Mouse (Mus musculus) midbrain, postnatal 0 days (tissue): ENCODE data around the gene Gpatch3. TPM values are rescaled to one million over a fixed set of nuclear protein-coding genes. Genes with fewer than 3 reads are reported as not detected.

ENCODE experiments used
- ATAC-seq: fragments of 200-750 bp; cut with Nextera tagmentation; 2 replicates; pipeline ENCODE4 v1.8.0; 2017; ENCODE audit warnings: moderate number of reproducible peaks, mild to moderate bottlenecking, moderate TSS enrichment, moderate library complexity; ENCODE audit not compliant: low FRiP score
- DNase-seq: peaks from one replicate; pipeline ENCODE4 v3.0.0-alpha.2; 2015; ENCODE audit warnings: low spot score
- H3K27ac ChIP-seq: fragments of 300-500 bp; sonication (generic); 2 replicates; pipeline ENCODE4 v1.5.1; 2014; ENCODE audit warnings: low read depth, mild to moderate bottlenecking, low read length, mixed read lengths
- H3K27me3 ChIP-seq: fragments of 300-500 bp; sonication (generic); 2 replicates; pipeline ENCODE4 v1.6.1; 2014; ENCODE audit warnings: low read length, control low read depth, mixed read lengths; ENCODE audit not compliant: insufficient read depth
- H3K36me3 ChIP-seq: fragments of 300-500 bp; sonication (generic); 2 replicates; pipeline ENCODE4 v1.6.1; 2014; ENCODE audit warnings: low read length, control low read depth, mixed read lengths; ENCODE audit not compliant: insufficient read depth
- H3K4me1 ChIP-seq: fragments of 300-500 bp; sonication (generic); 2 replicates; pipeline ENCODE4 v1.6.1; 2014; ENCODE audit warnings: mild to moderate bottlenecking, control low read depth, antibody characterized with exemption, low read length, mixed read lengths; ENCODE audit not compliant: insufficient read depth
- H3K4me2 ChIP-seq: fragments of 300-500 bp; sonication (generic); 2 replicates; pipeline ENCODE4 v1.6.1; 2014; ENCODE audit warnings: low read depth, mild to moderate bottlenecking, low read length, mixed read lengths; ENCODE audit not compliant: poor library complexity, severe bottlenecking
- H3K4me3 ChIP-seq: fragments of 300-500 bp; sonication (generic); 2 replicates; pipeline ENCODE4 v1.5.1; 2014; ENCODE audit warnings: low read depth, mild to moderate bottlenecking, low read length, moderate library complexity
- H3K9ac ChIP-seq: fragments of 300-500 bp; sonication (generic); replicated peaks from 2 replicates; pipeline ENCODE4 v1.6.1; 2014; ENCODE audit warnings: mild to moderate bottlenecking, low read length, moderate library complexity, mixed read lengths; ENCODE audit not compliant: poor library complexity, severe bottlenecking
- H3K9me3 ChIP-seq: fragments of 300-500 bp; sonication (generic); 2 replicates; pipeline ENCODE4 v1.6.1; 2016; ENCODE audit warnings: low read length, control low read depth
- CTCF ChIP-seq: IDR thresholded peaks from 2 replicates; pipeline ENCODE4 v1.5.1; 2016; ENCODE audit warnings: antibody characterized with exemption, mild to moderate bottlenecking
- WGBS: fragments of 180-500 bp; shearing (Covaris S2); extraction: QIAGEN DNeasy Blood & Tissue Kit; methylation state at CpG from one replicate; pipeline ENCODE4 v1.1.7; 2014; 5-methylcytosine and 5-hydroxymethylcytosine counted together
- microRNA-seq: library from miRNA; unstranded; fragments of <30 nt; microRNA quantifications from one replicate; pipeline ENCODE4, GENCODE M21; 2016; ENCODE audit warnings: borderline number of aligned reads
- polyA plus RNA-seq: library from polyadenylated mRNA; unstranded; fragments of >200 nt; fragmentation: Nextera tagmentation; extraction: Ambion mirVana; gene quantifications from 2 replicates; pipeline ENCODE4 v1.2.1, GENCODE M21; 2015
- total RNA-seq: library from RNA; depleted of rRNA; stranded (reverse); fragments of >200 nt; gene quantifications from 2 replicates; pipeline ENCODE4 v1.2.3, GENCODE M21; 2014; rRNA removed

Gene Gpatch3
- total and polyA plus RNA-seq, 2 experiments from 2014 or later, result 5.6 to 8.7 TPM

DNA sequence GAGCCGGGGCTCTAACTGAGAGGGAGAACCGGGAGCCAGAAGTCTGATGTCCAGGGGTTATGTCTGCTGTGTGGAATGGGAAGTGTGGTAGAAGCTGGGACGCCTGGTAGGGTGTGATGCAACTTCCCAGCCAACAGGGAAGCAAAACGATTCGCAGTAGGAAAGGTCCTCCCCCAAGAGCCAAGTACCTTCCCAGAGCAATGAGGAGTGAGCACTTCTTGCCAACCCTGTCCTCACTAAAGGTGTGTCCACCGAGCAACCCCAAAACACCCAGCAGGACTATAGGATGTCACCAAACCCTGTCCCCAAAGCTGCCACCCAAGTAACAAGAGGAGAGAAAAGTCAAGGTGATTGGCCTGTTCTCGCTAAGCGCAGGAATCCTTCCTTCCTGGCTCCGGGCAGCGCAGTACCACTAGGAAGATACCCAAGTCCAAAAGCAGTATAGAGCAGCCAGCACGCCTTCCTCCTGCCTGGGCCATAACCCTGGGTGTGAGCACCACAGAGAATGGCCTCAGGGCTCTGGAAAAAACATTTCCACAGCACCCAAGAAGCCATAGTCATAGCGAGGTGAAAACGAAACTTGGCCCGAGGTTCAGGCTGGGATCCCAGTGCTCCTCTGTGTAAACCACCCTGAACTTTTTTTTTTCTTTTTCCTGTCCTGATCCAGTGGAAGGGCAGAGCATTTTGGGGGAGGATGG lies 56.7 kb downstream of the Gpatch3 start:
- 88% methylated on average over 14 of the region's 14 CpGs for WGBS
- Histone ChIP-seq H3K36me3 (peaks cover 7% of the 10 kb centered on the region), H3K4me3 (no peak overlapping the region), H3K9ac (no peak overlapping the region), H3K4me1 (peaks cover 14% of the 10 kb centered on the region), H3K9me3 (no peaks in the 10 kb centered on the region), H3K4me2 (peak overlapping the region; percentile 92; the same call in 1 of the 2 replicates), H3K27me3 (no peaks in the 10 kb centered on the region), H3K27ac (0 out of 2 replicates have a peak overlapping the region, but pooled peaks have one; percentile 1)
- TF ChIP-seq CTCF, result no peak
- DNase-seq (no peak), ATAC-seq (no peak)

DNA sequence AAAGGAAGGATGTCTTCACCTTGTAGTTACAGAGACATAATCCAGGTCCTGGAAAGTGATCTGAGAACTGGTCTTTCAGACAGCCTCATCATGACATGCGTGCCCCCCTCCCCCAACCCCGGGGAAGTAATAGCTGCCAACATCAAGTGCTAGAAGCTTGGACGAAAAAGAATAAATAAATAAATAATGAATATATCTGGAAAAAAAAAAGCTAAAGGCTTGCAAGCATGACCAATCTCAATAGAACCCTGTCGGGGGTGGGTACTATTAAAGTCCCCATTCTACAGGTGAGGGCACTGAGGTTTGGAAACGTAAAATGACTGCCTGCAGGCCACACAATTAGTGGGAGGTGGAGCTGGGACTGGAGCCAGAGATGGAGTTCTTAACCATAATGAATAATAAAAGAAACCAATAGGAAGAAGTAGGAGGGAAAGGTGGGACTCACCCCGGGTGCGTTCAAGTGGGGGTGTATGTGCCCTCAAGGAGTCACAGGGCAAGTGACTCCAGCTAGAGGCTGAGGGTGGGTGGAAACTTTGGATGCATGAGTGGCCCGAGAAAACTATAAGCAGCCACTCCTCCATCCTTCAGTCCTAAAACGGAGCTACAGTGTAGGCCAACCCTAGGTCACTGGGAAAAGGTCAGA lies 57.3 kb downstream of the Gpatch3 start:
- 32% methylated on average over 9 of the region's 9 CpGs for WGBS
- no peak for TF ChIP-seq CTCF
- DNase-seq (no peak), ATAC-seq (no peak)
- peak overlapping the region; percentile 92 for H3K9ac ChIP-seq
- no peaks in the 10 kb centered on the region for H3K9me3 ChIP-seq
- peak overlapping the region; percentile 87; the same call in 1 of the 2 replicates for H3K27ac ChIP-seq
- peak overlapping the region; percentile 85 for H3K4me3 ChIP-seq
- H3K4me2 ChIP-seq, result peak overlapping the region; percentile 92
- H3K36me3 ChIP-seq, result peaks cover 3% of the 10 kb centered on the region
- H3K27me3 ChIP-seq, result no peaks in the 10 kb centered on the region
- peaks cover 14% of the 10 kb centered on the region for H3K4me1 ChIP-seq

DNA sequence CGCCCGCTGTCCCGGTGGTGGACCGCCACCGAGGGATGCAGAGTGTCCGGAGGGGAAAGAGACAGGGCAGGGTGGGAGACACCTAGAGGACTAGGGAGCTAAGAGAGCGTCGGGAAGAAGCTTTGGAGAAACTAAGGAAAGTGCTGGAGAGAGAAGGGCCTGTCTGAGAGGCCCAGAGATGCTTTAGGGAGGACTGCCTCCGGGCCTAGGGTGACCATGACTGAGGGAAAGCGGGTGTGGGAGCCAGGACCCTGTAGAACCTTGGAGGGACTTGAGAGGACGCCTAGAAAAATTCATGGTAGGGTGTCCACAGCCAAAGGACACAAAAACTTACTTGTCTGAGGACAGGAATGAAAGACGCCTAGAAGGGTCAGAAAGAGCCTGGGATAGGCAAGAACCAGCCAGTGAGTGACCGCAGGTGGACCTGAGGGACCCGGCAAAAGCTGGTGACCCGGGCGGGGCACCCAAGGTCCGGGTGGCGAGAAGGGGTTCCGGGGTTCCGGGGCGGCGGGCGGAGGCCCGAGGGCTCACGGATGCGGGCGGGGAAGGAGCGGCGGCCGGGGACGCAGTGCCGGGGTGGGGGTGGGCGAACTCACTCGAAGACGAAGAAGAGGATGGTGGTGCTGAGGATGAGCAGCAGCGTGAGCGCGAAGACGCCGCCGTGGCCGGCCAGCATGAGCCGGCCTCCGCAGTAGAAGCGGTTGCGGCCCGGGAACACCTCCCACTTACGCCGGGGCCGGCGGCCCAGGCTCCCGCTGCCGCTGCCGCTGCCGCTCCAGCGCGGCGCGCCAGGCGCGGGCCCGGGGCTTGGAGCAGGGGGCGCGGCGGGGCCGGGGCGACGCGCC lies 58.2 kb downstream of the Gpatch3 start:
- Histone ChIP-seq H3K9me3 (no peaks in the 10 kb centered on the region), H3K9ac (peak overlapping the region; percentile 92), H3K36me3 (no peaks in the 10 kb centered on the region), H3K27me3 (no peaks in the 10 kb centered on the region), H3K4me1 (peaks cover 14% of the 10 kb centered on the region), H3K4me2 (peak overlapping the region; percentile 92), H3K4me3 (peak overlapping the region; percentile 85), H3K27ac (peak overlapping the region; percentile 87)
- no peak for TF ChIP-seq CTCF
- ATAC-seq (peak; percentile 64), DNase-seq (peak; percentile 41)
- under 1% methylated on average over 46 of the region's 69 CpGs for WGBS

DNA sequence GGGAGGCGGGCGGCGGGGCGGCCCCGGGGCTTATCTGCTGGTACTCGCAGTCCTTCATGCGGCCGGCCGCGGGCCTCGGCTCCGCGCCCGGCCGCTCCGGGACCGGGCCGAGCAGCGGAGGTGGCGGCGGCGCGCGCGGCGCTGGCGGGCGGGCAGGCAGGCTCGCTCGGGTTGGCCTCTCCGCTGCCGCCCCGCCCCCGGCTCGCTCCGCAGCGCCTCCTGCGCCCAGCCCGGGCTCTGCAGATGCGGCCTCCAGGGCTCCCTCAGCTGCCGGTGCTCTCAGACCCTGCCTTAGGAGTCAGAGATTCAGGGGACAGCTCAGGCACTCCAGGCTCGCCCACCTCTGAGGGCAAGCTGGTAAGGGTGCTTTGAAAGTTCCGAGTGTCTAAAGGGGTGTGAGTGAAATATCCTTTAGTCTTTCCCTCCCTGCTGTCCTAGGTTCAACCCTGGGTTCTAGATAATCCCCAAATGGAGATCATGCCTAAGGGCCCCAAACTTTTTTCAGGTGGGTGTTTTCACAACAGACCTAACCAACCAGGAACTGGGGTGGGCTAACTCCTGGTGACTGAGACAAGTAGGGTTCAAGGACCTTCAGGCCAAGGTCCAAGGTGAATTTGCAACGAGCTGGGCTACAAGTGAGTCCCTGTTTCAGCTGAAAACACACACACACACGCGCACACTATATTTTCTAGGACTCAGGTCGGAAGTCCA lies 58.9 kb downstream of the Gpatch3 start:
- DNase-seq (peak; percentile 81), ATAC-seq (peak; percentile 83)
- H3K4me2 ChIP-seq, result peak overlapping the region; percentile 92
- H3K36me3 ChIP-seq, result no peaks in the 10 kb centered on the region
- H3K9ac ChIP-seq, result peak overlapping the region; percentile 92
- peak overlapping the region; percentile 87 for H3K27ac ChIP-seq
- no peaks in the 10 kb centered on the region for H3K27me3 ChIP-seq
- peaks cover 14% of the 10 kb centered on the region for H3K4me1 ChIP-seq
- peak; percentile 75 for TF ChIP-seq CTCF
- 18% methylated on average over 19 of the region's 47 CpGs for WGBS
- no peaks in the 10 kb centered on the region for H3K9me3 ChIP-seq
- H3K4me3 ChIP-seq, result peak overlapping the region; percentile 85

Small RNAs within 50 kb of the gene (microRNA-seq; reads per million reads assigned to microRNA genes)
- gene Gm23158, result not detected

Other genes starting within 250 kb of the Gpatch3 start
- gene Wdtc1, start 221.3 kb upstream of the Gpatch3 start, total RNA-seq, result 43.0 and 54.8 TPM in 2 replicates
- gene Wdtc1, start 221.3 kb upstream of the Gpatch3 start, polyA plus RNA-seq, result 14.4 and 15.6 TPM in 2 replicates
- 29.5 and 34.9 TPM in 2 replicates for gene Slc9a1, start 205.0 kb upstream of the Gpatch3 start, total RNA-seq
- gene Slc9a1, start 205.0 kb upstream of the Gpatch3 start, polyA plus RNA-seq, result 11.8 and 12.8 TPM in 2 replicates
- gene Tent5b, start 94.6 kb upstream of the Gpatch3 start, total RNA-seq, result 0.77 and 1.2 TPM in 2 replicates
- gene Tent5b, start 94.6 kb upstream of the Gpatch3 start, polyA plus RNA-seq, result 0.27 and 0.49 TPM in 2 replicates
- 45.2 and 52.2 TPM in 2 replicates for gene Trnp1, start 76.2 kb upstream of the Gpatch3 start, total RNA-seq
- 15.2 and 17.5 TPM in 2 replicates for gene Trnp1, start 76.2 kb upstream of the Gpatch3 start, polyA plus RNA-seq
- gene Kdf1, start 55.8 kb upstream of the Gpatch3 start, total RNA-seq, result 0.47 and 2.0 TPM in 2 replicates
- 0.77 and 1.2 TPM in 2 replicates for gene Kdf1, start 55.8 kb upstream of the Gpatch3 start, polyA plus RNA-seq
- gene Nudc, start 28.7 kb upstream of the Gpatch3 start, total RNA-seq, result 94.8 and 109 TPM in 2 replicates
- 227 and 262 TPM in 2 replicates for gene Nudc, start 28.7 kb upstream of the Gpatch3 start, polyA plus RNA-seq
- not detected in 2 replicates for gene Nr0b2, start 21.4 kb upstream of the Gpatch3 start, total RNA-seq
- gene Nr0b2, start 21.4 kb upstream of the Gpatch3 start, polyA plus RNA-seq, result not detected in 2 replicates
- 22.7 and 23.6 TPM in 2 replicates for gene Gpn2, start 9.6 kb downstream of the Gpatch3 start, total RNA-seq
- 16.2 and 16.7 TPM in 2 replicates for gene Gpn2, start 9.6 kb downstream of the Gpatch3 start, polyA plus RNA-seq
- 2.0 and 3.6 TPM in 2 replicates for gene Sfn, start 27.4 kb downstream of the Gpatch3 start, total RNA-seq
- 0.67 and 0.86 TPM in 2 replicates for gene Sfn, start 27.4 kb downstream of the Gpatch3 start, polyA plus RNA-seq
- gene Zdhhc18, start 75.4 kb downstream of the Gpatch3 start, total RNA-seq, result 19.2 and 26.7 TPM in 2 replicates
- gene Zdhhc18, start 75.4 kb downstream of the Gpatch3 start, polyA plus RNA-seq, result 5.9 and 7.3 TPM in 2 replicates
- 8.9 and 15.9 TPM in 2 replicates for gene Pigv, start 97.9 kb downstream of the Gpatch3 start, total RNA-seq
- 13.5 and 14.8 TPM in 2 replicates for gene Pigv, start 97.9 kb downstream of the Gpatch3 start, polyA plus RNA-seq
- gene Arid1a, start 182.0 kb downstream of the Gpatch3 start, total RNA-seq, result 59.1 and 66.2 TPM in 2 replicates
- gene Arid1a, start 182.0 kb downstream of the Gpatch3 start, polyA plus RNA-seq, result 16.7 and 19.5 TPM in 2 replicates